12 mouse cellular contexts compared by ENCODE assay signal in the genomic region with DNA sequence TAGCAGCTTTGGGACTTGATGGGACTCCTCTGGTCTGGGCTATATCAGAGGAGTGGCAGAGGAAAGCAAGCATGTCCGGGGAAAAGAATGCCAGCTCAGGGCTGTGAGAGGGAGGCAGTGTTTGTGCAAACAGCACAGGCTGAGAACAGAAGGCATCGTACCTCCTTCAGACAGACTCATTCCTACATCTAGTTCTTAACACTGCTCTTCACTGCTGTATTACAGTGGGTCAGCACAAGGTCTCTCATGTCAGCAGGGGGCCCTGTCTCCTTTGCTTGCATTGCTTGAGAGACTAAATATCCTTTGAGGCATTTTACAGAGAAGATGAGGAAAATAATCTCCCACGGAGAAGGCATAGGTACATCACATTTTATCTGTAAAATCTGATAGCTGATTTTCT.
A peak's percentile ranks its signal among the peaks of the same experiment; 100 is the strongest.
DNase-seq lines count a peak whose midpoint lies in the region; ATAC-seq and TF ChIP-seq lines count a peak whose summit lies in the region.
"Had no signal": no experiment of that assay in that cellular context is flagged by ENCODE, and none has a peak within 500 bp of the region (broad histone marks: within the 10 kb centered on the region; RNA-seq: fewer than 3 reads in every experiment).

No protein-coding gene starts in this region.

- H3K27me3 ChIP-seq in embryonic facial prominence, embryonic 11.5 days (ENCODE audit: control insufficient read depth, insufficient read depth, low read length) = no peaks in the 10 kb centered on the region
- no peaks in the 10 kb centered on the region for H3K27me3 ChIP-seq in embryonic facial prominence, embryonic 10.5 days (replicated peaks; ENCODE audit: low read depth, poor library complexity, severe bottlenecking)
- no peaks in the 10 kb centered on the region for H3K27me3 ChIP-seq in kidney, postnatal 0 days (ENCODE audit: insufficient read depth, low read length)
- no peaks in the 10 kb centered on the region for H3K27me3 ChIP-seq in kidney, embryonic 15.5 days
- H3K27me3 ChIP-seq: heart, embryonic 15.5 days; limb, embryonic 15.5 days had no signal

- no peak overlapping the region for H3K27ac ChIP-seq in embryonic facial prominence, embryonic 11.5 days (replicated peaks; ENCODE audit: low read depth, low read length)
- no peak overlapping the region for H3K27ac ChIP-seq in embryonic facial prominence, embryonic 10.5 days (replicated peaks)
- no peak overlapping the region for H3K27ac ChIP-seq in kidney, postnatal 0 days
- H3K27ac ChIP-seq in kidney, embryonic 15.5 days = no peak overlapping the region
- H3K27ac ChIP-seq: heart, embryonic 15.5 days; limb, embryonic 15.5 days had no signal

- no peaks in the 10 kb centered on the region for H3K4me1 ChIP-seq in embryonic facial prominence, embryonic 11.5 days (ENCODE audit: control insufficient read depth, insufficient read depth, low read length)
- H3K4me1 ChIP-seq in embryonic facial prominence, embryonic 10.5 days = peaks cover 3% of the 10 kb centered on the region; the same call in 1 of the 2 replicates
- no peaks in the 10 kb centered on the region for H3K4me1 ChIP-seq in kidney, postnatal 0 days (replicated peaks; ENCODE audit: insufficient read depth, low read length)
- H3K4me1 ChIP-seq in kidney, embryonic 15.5 days = no peaks in the 10 kb centered on the region
- H3K4me1 ChIP-seq: heart, embryonic 15.5 days; limb, embryonic 15.5 days had no signal

- no peak overlapping the region for H3K4me3 ChIP-seq in embryonic facial prominence, embryonic 11.5 days (ENCODE audit: low read depth, low read length)
- H3K4me3 ChIP-seq in embryonic facial prominence, embryonic 10.5 days = no peak overlapping the region
- no peak overlapping the region for H3K4me3 ChIP-seq in kidney, postnatal 0 days (replicated peaks; ENCODE audit: low read depth, low read length)
- no peak overlapping the region for H3K4me3 ChIP-seq in kidney, embryonic 15.5 days (replicated peaks)
- H3K4me3 ChIP-seq: heart, embryonic 15.5 days; limb, embryonic 15.5 days had no signal

- no peaks in the 10 kb centered on the region for H3K9me3 ChIP-seq in embryonic facial prominence, embryonic 11.5 days (replicated peaks; ENCODE audit: control insufficient read depth, low read length)
- H3K9me3 ChIP-seq in embryonic facial prominence, embryonic 10.5 days = no peaks in the 10 kb centered on the region
- no peaks in the 10 kb centered on the region for H3K9me3 ChIP-seq in kidney, postnatal 0 days (replicated peaks; ENCODE audit: low read length)
- H3K9me3 ChIP-seq in kidney, embryonic 15.5 days (replicated peaks) = no peaks in the 10 kb centered on the region
- H3K9me3 ChIP-seq: heart, embryonic 15.5 days; limb, embryonic 15.5 days had no signal

- H3K9ac ChIP-seq in embryonic facial prominence, embryonic 11.5 days (replicated peaks; ENCODE audit: low read length) = no peak overlapping the region
- H3K9ac ChIP-seq in kidney, postnatal 0 days (ENCODE audit: low read depth, low read length) = no peak overlapping the region
- no peak overlapping the region for H3K9ac ChIP-seq in kidney, embryonic 15.5 days
- H3K9ac ChIP-seq: heart, embryonic 15.5 days; limb, embryonic 15.5 days had no signal

- no peak overlapping the region for H3K4me2 ChIP-seq in embryonic facial prominence, embryonic 11.5 days (ENCODE audit: low read depth, low read length)
- H3K4me2 ChIP-seq in kidney, postnatal 0 days (ENCODE audit: low read length) = no peak overlapping the region
- H3K4me2 ChIP-seq in kidney, embryonic 15.5 days = no peak overlapping the region
- H3K4me2 ChIP-seq: heart, embryonic 15.5 days; limb, embryonic 15.5 days had no signal

- no peak for ATAC-seq in embryonic facial prominence, embryonic 11.5 days (replicated peaks; ENCODE audit: insufficient number of reproducible peaks, low FRiP score, low TSS enrichment, low read depth)
- no peak for ATAC-seq in kidney, postnatal 0 days (replicated peaks; ENCODE audit: low FRiP score, low read depth)
- ATAC-seq in kidney, embryonic 15.5 days (replicated peaks; ENCODE audit: low FRiP score) = no peak

- no peaks in the 10 kb centered on the region for H3K36me3 ChIP-seq in embryonic facial prominence, embryonic 11.5 days (replicated peaks; ENCODE audit: control insufficient read depth, insufficient read depth, low read depth, low read length)
- H3K36me3 ChIP-seq in embryonic facial prominence, embryonic 10.5 days (replicated peaks) = no peaks in the 10 kb centered on the region
- no peaks in the 10 kb centered on the region for H3K36me3 ChIP-seq in kidney, postnatal 0 days (ENCODE audit: insufficient read depth, low read length)
- no peaks in the 10 kb centered on the region for H3K36me3 ChIP-seq in kidney, embryonic 15.5 days
- H3K36me3 ChIP-seq: heart, embryonic 15.5 days; limb, embryonic 15.5 days had no signal

- 44% methylated on average over 3 of the region's 3 CpGs for WGBS in embryonic facial prominence, embryonic 11.5 days
- WGBS in embryonic facial prominence, embryonic 10.5 days = 40% methylated on average over 3 of the region's 3 CpGs
- WGBS in kidney, postnatal 0 days = 28% methylated on average over 3 of the region's 3 CpGs
- WGBS in kidney, embryonic 15.5 days = 43% methylated on average over 3 of the region's 3 CpGs

- DNase-seq in embryonic facial prominence, embryonic 11.5 days (ENCODE audit: low spot score) = peak; percentile 22
- DNase-seq in embryonic facial prominence, embryonic 10.5 days (ENCODE audit: low spot score) = no peak
- DNase-seq in kidney, postnatal 0 days (ENCODE audit: low spot score) = peak; percentile 37
- DNase-seq in right cerebral cortex, adult 18-20 months = peak; percentile 10
- DNase-seq in right cerebral cortex, postnatal 4 days = no peak
- peak; percentile 29 for DNase-seq in telencephalon, adult 2 months (ENCODE audit: low read depth, low spot score)
- DNase-seq in cerebellum, adult 9-10 months = no peak
- DNase-seq: adrenal gland, postnatal 25 days; kidney, adult 2 months had no signal

- TF ChIP-seq CTCF in kidney, postnatal 0 days (IDR thresholded peaks at IDR 0.05; ENCODE audit: low read depth) = peak; percentile 53; the same call in 1 of the 2 replicates

Comparison
In these comparisons a context has a peak if more than half of its experiments do, and no peak if none do; other contexts are left out.
1. DNase-seq: peak in embryonic facial prominence, embryonic 11.5 days (single experiment), kidney, postnatal 0 days (single experiment), right cerebral cortex, adult 18-20 months (single experiment) and telencephalon, adult 2 months (single experiment); none in embryonic facial prominence, embryonic 10.5 days (single experiment), right cerebral cortex, postnatal 4 days (single experiment) and cerebellum, adult 9-10 months (single experiment).